Mouse (Mus musculus): ENCODE measurements around the gene Myg1. TPM values are rescaled to one million over a fixed set of nuclear protein-coding genes. Genes with fewer than 3 reads are reported as not detected.

Myg1 gene
- 49.2 to 62.4 TPM (median 52.1 TPM) in 4 replicates for total RNA-seq (2023)

GRCm38 (mm10) chr15:102331610-102332015 lies at the start of gene Myg1:
Gene Myg1, plus strand, starts transcription at chr15:102331709.

GRCm38 (mm10) chr15:102295633-102296367 lies 35.7 kb upstream of the Myg1 start, which contains the start of gene Espl1:
Gene Espl1, plus strand, starts transcription at chr15:102296266.

GRCm38 (mm10) chr15:102326022-102326576 lies 5.4 kb upstream of the Myg1 start, which contains the start of gene Pfdn5:
Gene Pfdn5, plus strand, starts transcription at chr15:102326116.

GRCm38 (mm10) chr15:102350138-102350941 lies 18.8 kb downstream of the Myg1 start, which contains the start of gene Aaas:
Gene Aaas, minus strand, starts transcription at chr15:102350771.

GRCm38 (mm10) chr15:102366733-102367344 lies 35.3 kb downstream of the Myg1 start, which contains the start of gene Sp7:
Gene Sp7, minus strand, starts transcription at chr15:102367182.

Other genes with a start within 250 kb of the Myg1 start
- gene Tns2, start 231.3 kb upstream of the Myg1 start, total RNA-seq (2023) = 0.18 to 4.5 TPM (median 0.52 TPM) in 4 replicates
- gene Spryd3, start 195.5 kb upstream of the Myg1 start, total RNA-seq (2023) = 36.3 to 41.8 TPM (median 36.9 TPM) in 4 replicates
- 0.55 to 1.1 TPM in 2 of 4 replicates, not detected in the others for gene Igfbp6, start 187.3 kb upstream of the Myg1 start, total RNA-seq (2023)
- gene Soat2, start 181.2 kb upstream of the Myg1 start, total RNA-seq (2023) = 0.33 to 0.91 TPM (median 0.70 TPM) in 3 of 4 replicates, not detected in the other
- gene Zfp740, start 128.5 kb upstream of the Myg1 start, total RNA-seq (2023) = 111 to 141 TPM (median 130 TPM) in 4 replicates
- gene Csad, start 127.0 kb upstream of the Myg1 start, total RNA-seq (2023) = 24.6 to 31.1 TPM (median 29.0 TPM) in 4 replicates
- gene Itgb7, start 99.8 kb upstream of the Myg1 start, total RNA-seq (2023) = 187 to 202 TPM (median 190 TPM) in 4 replicates
- 0.33 to 1.3 TPM (median 0.66 TPM) in 4 replicates for gene Rarg, start 74.2 kb upstream of the Myg1 start, total RNA-seq (2023)
- gene Gm9918, start 61.1 kb upstream of the Myg1 start, total RNA-seq (2023) = not detected in 4 replicates
- 29.1 to 33.1 TPM (median 29.8 TPM) in 4 replicates for gene Mfsd5, start 52.3 kb upstream of the Myg1 start, total RNA-seq (2023)
- gene Espl1, start 35.4 kb upstream of the Myg1 start, total RNA-seq (2023) = 1.0 to 2.1 TPM (median 1.1 TPM) in 4 replicates
- gene Pfdn5, start 5.6 kb upstream of the Myg1 start, total RNA-seq (2023) = 474 to 522 TPM (median 515 TPM) in 4 replicates
- 55.2 to 70.8 TPM (median 65.9 TPM) in 4 replicates for gene Aaas, start 19.1 kb downstream of the Myg1 start, total RNA-seq (2023)
- not detected in 4 replicates for gene Sp7, start 35.5 kb downstream of the Myg1 start, total RNA-seq (2023)
- 173 to 210 TPM (median 184 TPM) in 4 replicates for gene Sp1, start 74.4 kb downstream of the Myg1 start, total RNA-seq (2023)
- gene Amhr2, start 113.7 kb downstream of the Myg1 start, total RNA-seq (2023) = 0.46 to 8.5 TPM (median 0.73 TPM) in 4 replicates
- 86.5 to 104 TPM (median 95.4 TPM) in 4 replicates for gene Prr13, start 127.3 kb downstream of the Myg1 start, total RNA-seq (2023)
- gene Pcbp2, start 138.8 kb downstream of the Myg1 start, total RNA-seq (2023) = 728 to 764 TPM (median 734 TPM) in 4 replicates
- 8.3 to 18.6 TPM (median 11.2 TPM) in 3 of 4 replicates, not detected in the other for gene Gm10337, start 172.0 kb downstream of the Myg1 start, total RNA-seq (2023)
- 0.88 to 1.8 TPM (median 1.1 TPM) in 4 replicates for gene Map3k12, start 185.4 kb downstream of the Myg1 start, total RNA-seq (2023)
- gene Tarbp2, start 186.5 kb downstream of the Myg1 start, total RNA-seq (2023) = 41.6 to 48.9 TPM (median 44.6 TPM) in 4 replicates
- 17.0 to 20.3 TPM (median 18.8 TPM) in 4 replicates for gene Npff, start 193.2 kb downstream of the Myg1 start, total RNA-seq (2023)